Mouse (Mus musculus): ENCODE results near the gene C130026I21Rik. TPM values are rescaled to one million over a fixed set of nuclear protein-coding genes. Genes with fewer than 3 reads are reported as not detected.
"Not testable (repeated sequence)": the region's sequence is repeated elsewhere in the genome, so short reads cannot be mapped to it uniquely, and the experiment has no call there.

The C130026I21Rik gene
- polyA plus RNA-seq, 1 experiment from 2014 or later = not detected

DNA sequence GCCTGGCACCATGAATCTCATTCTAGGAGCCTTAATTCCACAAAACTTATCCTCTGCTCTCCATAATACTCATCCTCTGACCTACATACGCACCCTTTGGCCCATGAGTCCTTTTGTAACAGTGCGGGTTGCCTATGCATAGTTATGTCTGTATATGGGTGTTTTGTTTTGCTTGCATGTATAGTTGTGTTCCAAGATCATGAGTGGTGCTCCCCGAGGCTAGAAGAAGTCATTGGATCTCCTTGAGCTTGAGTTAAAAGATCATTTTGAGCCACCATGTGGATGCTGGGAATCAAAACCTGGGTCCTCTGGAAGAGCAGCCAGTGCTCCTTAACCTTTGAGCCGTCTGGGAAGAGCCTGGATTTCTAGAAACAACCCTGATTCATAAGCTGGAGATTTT is 25.4 kb downstream of the C130026I21Rik start:
- H3K36me3 ChIP-seq (ENCODE audit: control insufficient read depth, insufficient read depth, low read length); H3K4me2 ChIP-seq (ENCODE audit: low read depth); H3K27me3 ChIP-seq (ENCODE audit: control insufficient read depth, insufficient read depth, low read length); H3K27ac ChIP-seq (ENCODE audit: low read depth, low read length); H3K4me1 ChIP-seq (ENCODE audit: control insufficient read depth, insufficient read depth, low read length); H3K4me3 ChIP-seq (ENCODE audit: low read depth, low read length); H3K9ac ChIP-seq (ENCODE audit: low read length); DNase-seq (ENCODE audit: low spot score); ATAC-seq (ENCODE audit: insufficient read depth, low FRiP score, low TSS enrichment): not testable (repeated sequence)
- peaks cover 16% of the 10 kb centered on the region for H3K9me3 ChIP-seq (ENCODE audit: control insufficient read depth, low read length)
- WGBS = 72% methylated on average over 3 of the region's 4 CpGs

- not testable (repeated sequence) for H3K4me3 ChIP-seq (ENCODE audit: low read depth, low read length); H3K4me2 ChIP-seq (ENCODE audit: low read depth); ATAC-seq (ENCODE audit: insufficient read depth, low FRiP score, low TSS enrichment); H3K4me1 ChIP-seq (ENCODE audit: control insufficient read depth, insufficient read depth, low read length); DNase-seq (ENCODE audit: low spot score); H3K27ac ChIP-seq (ENCODE audit: low read depth, low read length); H3K36me3 ChIP-seq (ENCODE audit: control insufficient read depth, insufficient read depth, low read length); H3K9ac ChIP-seq (ENCODE audit: low read length); H3K27me3 ChIP-seq (ENCODE audit: control insufficient read depth, insufficient read depth, low read length)
- peaks cover 23% of the 10 kb centered on the region for H3K9me3 ChIP-seq (ENCODE audit: control insufficient read depth, low read length)
- 74% methylated on average over 2 of the region's 2 CpGs for WGBS
Observed at GRCm38 (mm10) chr1:85243023-85243422, 27.3 kb downstream of the C130026I21Rik start.

DNA sequence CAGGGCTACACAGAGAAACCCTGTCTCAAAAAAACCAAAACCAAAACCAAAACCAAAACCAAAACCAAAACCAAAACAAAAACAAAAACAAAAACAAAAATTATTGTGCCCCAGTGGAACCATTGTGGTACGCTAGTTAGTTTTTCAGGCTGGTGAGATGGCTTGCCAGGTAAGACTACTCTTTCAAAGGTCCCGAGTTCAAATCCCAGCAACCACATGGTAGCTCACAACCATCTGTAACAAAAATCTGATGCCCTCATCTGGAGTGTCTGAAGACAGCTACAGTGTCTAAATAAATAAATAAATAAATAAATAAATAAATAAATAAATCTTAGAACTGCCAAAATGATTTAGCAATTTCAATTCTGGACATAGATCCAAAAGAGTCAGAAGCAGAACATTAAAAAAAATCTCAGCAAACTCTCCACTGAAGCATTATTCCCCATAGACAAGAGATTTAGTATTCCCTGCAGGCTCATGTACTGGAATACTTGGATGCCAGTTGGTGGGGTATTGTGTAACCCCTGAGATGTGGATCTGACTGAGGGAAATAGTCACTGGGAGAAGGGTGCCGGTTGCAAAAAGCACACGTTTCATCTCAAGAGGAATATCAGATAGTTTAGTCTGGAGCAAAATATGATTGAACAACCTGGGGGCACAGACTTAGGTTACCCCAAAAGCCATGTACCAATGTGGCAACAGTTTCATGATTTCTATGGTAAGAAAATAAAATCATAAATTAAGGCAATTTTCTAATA is 31.2 kb downstream of the C130026I21Rik start:
- DNase-seq (ENCODE audit: low spot score); ATAC-seq (ENCODE audit: insufficient read depth, low FRiP score, low TSS enrichment): not testable (repeated sequence)
- 79% methylated on average over 4 of the region's 4 CpGs for WGBS

GRCm38 (mm10) chr1:85206531-85206930 is 63.8 kb downstream of the C130026I21Rik start:
- not testable (repeated sequence) for H3K4me3 ChIP-seq (ENCODE audit: low read depth, low read length); H3K4me2 ChIP-seq (ENCODE audit: low read depth)
- 65% methylated on average over 1 of the region's 2 CpGs for WGBS

More for the DNA sequence above, 31.2 kb downstream of the C130026I21Rik start:
- H3K4me1 ChIP-seq (ENCODE audit: control insufficient read depth, insufficient read depth, low read length); H3K4me2 ChIP-seq (ENCODE audit: low read depth); H3K27me3 ChIP-seq (ENCODE audit: control insufficient read depth, insufficient read depth, low read length); H3K9ac ChIP-seq (ENCODE audit: low read length); H3K36me3 ChIP-seq (ENCODE audit: control insufficient read depth, insufficient read depth, low read length); H3K4me3 ChIP-seq (ENCODE audit: low read depth, low read length); H3K27ac ChIP-seq (ENCODE audit: low read depth, low read length): not testable (repeated sequence)
- peaks cover 17% of the 10 kb centered on the region for H3K9me3 ChIP-seq (ENCODE audit: control insufficient read depth, low read length)

DNA sequence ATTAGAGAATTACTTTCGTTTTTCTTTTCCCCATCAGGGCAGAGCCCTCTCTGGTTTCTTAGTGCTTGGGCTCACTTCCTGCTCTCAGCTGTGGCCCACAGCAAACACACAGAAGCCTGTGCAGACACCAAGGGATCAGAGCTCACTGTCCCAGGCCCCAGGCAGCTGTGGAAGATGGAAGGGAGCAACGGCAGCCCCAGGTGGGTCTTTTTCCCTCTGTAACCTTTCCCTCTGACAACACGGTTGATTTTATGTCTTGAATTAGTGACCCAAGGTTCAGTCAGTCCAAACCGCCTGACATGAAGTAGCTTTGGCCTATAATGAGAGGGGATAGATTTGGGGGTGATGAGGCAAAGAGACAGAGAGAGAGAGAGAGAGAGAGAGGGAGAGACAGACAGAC is 70.8 kb downstream of the C130026I21Rik start:
- not testable (repeated sequence) for H3K36me3 ChIP-seq (ENCODE audit: control insufficient read depth, insufficient read depth, low read length); ATAC-seq (ENCODE audit: insufficient read depth, low FRiP score, low TSS enrichment); H3K4me3 ChIP-seq (ENCODE audit: low read depth, low read length); H3K4me1 ChIP-seq (ENCODE audit: control insufficient read depth, insufficient read depth, low read length); H3K9me3 ChIP-seq (ENCODE audit: control insufficient read depth, low read length); H3K9ac ChIP-seq (ENCODE audit: low read length); DNase-seq (ENCODE audit: low spot score); H3K27ac ChIP-seq (ENCODE audit: low read depth, low read length); H3K4me2 ChIP-seq (ENCODE audit: low read depth); H3K27me3 ChIP-seq (ENCODE audit: control insufficient read depth, insufficient read depth, low read length)
- WGBS = 84% methylated on average over 3 of the region's 4 CpGs

More at GRCm38 (mm10) chr1:85206531-85206930, 63.8 kb downstream of the C130026I21Rik start:
- H3K27ac ChIP-seq (ENCODE audit: low read depth, low read length); H3K36me3 ChIP-seq (ENCODE audit: control insufficient read depth, insufficient read depth, low read length); H3K4me1 ChIP-seq (ENCODE audit: control insufficient read depth, insufficient read depth, low read length); H3K9ac ChIP-seq (ENCODE audit: low read length); H3K27me3 ChIP-seq (ENCODE audit: control insufficient read depth, insufficient read depth, low read length); DNase-seq (ENCODE audit: low spot score); ATAC-seq (ENCODE audit: insufficient read depth, low FRiP score, low TSS enrichment); H3K9me3 ChIP-seq (ENCODE audit: control insufficient read depth, low read length): not testable (repeated sequence)

- not testable (repeated sequence) for H3K27ac ChIP-seq (ENCODE audit: low read depth, low read length); H3K4me1 ChIP-seq (ENCODE audit: control insufficient read depth, insufficient read depth, low read length); H3K36me3 ChIP-seq (ENCODE audit: control insufficient read depth, insufficient read depth, low read length); H3K4me3 ChIP-seq (ENCODE audit: low read depth, low read length); DNase-seq (ENCODE audit: low spot score); H3K9ac ChIP-seq (ENCODE audit: low read length); H3K9me3 ChIP-seq (ENCODE audit: control insufficient read depth, low read length); H3K27me3 ChIP-seq (ENCODE audit: control insufficient read depth, insufficient read depth, low read length); H3K4me2 ChIP-seq (ENCODE audit: low read depth); ATAC-seq (ENCODE audit: insufficient read depth, low FRiP score, low TSS enrichment)
Observed at GRCm38 (mm10) chr1:85198647-85199350, 71.6 kb downstream of the C130026I21Rik start.

DNA sequence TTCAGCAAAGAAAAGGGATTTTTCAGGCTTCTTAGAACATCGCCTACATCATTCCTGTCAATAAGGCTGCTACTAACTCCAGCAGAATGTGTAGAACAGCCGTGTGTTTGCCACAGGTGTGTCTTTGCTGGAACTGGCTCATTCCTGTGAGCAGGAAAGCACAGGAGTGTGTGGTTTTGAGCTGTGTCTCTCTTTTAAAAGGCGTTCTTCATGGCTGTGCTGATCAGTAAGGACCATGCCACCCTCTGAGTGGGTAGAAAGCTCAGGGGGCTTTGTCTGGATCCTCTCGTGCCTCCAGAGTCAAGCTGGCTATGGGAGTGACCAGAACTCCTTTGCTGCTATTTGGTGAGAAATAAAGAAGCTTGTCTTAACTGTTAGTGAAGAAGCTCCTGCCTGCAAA is 73.6 kb downstream of the C130026I21Rik start:
- ATAC-seq (ENCODE audit: insufficient read depth, low FRiP score, low TSS enrichment); H3K4me1 ChIP-seq (ENCODE audit: control insufficient read depth, insufficient read depth, low read length); H3K9me3 ChIP-seq (ENCODE audit: control insufficient read depth, low read length); DNase-seq (ENCODE audit: low spot score); H3K36me3 ChIP-seq (ENCODE audit: control insufficient read depth, insufficient read depth, low read length); H3K27ac ChIP-seq (ENCODE audit: low read depth, low read length); H3K4me3 ChIP-seq (ENCODE audit: low read depth, low read length); H3K4me2 ChIP-seq (ENCODE audit: low read depth); H3K27me3 ChIP-seq (ENCODE audit: control insufficient read depth, insufficient read depth, low read length); H3K9ac ChIP-seq (ENCODE audit: low read length): not testable (repeated sequence)
- WGBS = 72% methylated on average over 4 of the region's 4 CpGs

GRCm38 (mm10) chr1:85193761-85194160 is 76.6 kb downstream of the C130026I21Rik start:
- H3K27me3 ChIP-seq (ENCODE audit: control insufficient read depth, insufficient read depth, low read length); H3K4me1 ChIP-seq (ENCODE audit: control insufficient read depth, insufficient read depth, low read length); H3K27ac ChIP-seq (ENCODE audit: low read depth, low read length); H3K4me2 ChIP-seq (ENCODE audit: low read depth); ATAC-seq (ENCODE audit: insufficient read depth, low FRiP score, low TSS enrichment); DNase-seq (ENCODE audit: low spot score); H3K9ac ChIP-seq (ENCODE audit: low read length); H3K4me3 ChIP-seq (ENCODE audit: low read depth, low read length); H3K9me3 ChIP-seq (ENCODE audit: control insufficient read depth, low read length); H3K36me3 ChIP-seq (ENCODE audit: control insufficient read depth, insufficient read depth, low read length): not testable (repeated sequence)
- 78% methylated on average over 5 of the region's 5 CpGs for WGBS

- 96% methylated on average over 2 of the region's 3 CpGs for WGBS
- not testable (repeated sequence) for H3K4me3 ChIP-seq (ENCODE audit: low read depth, low read length); DNase-seq (ENCODE audit: low spot score)
Observed at GRCm38 (mm10) chr1:85181981-85182380, 88.4 kb downstream of the C130026I21Rik start.

More at GRCm38 (mm10) chr1:85181981-85182380, 88.4 kb downstream of the C130026I21Rik start:
- H3K4me2 ChIP-seq (ENCODE audit: low read depth); H3K27ac ChIP-seq (ENCODE audit: low read depth, low read length); H3K4me1 ChIP-seq (ENCODE audit: control insufficient read depth, insufficient read depth, low read length); ATAC-seq (ENCODE audit: insufficient read depth, low FRiP score, low TSS enrichment); H3K36me3 ChIP-seq (ENCODE audit: control insufficient read depth, insufficient read depth, low read length); H3K9me3 ChIP-seq (ENCODE audit: control insufficient read depth, low read length); H3K27me3 ChIP-seq (ENCODE audit: control insufficient read depth, insufficient read depth, low read length); H3K9ac ChIP-seq (ENCODE audit: low read length): not testable (repeated sequence)

All from neural tube, embryonic 11.5 days (tissue).